Mouse (Mus musculus): ENCODE data around the gene Slc11a1. TPM values are rescaled to one million over a fixed set of nuclear protein-coding genes. Genes with fewer than 3 reads are reported as not detected.

Gene Slc11a1
- total and polyA plus RNA-seq, 2 experiments = 17.5 to 21.4 TPM

- no peak for DNase-seq (ENCODE audit: extremely low read depth, low read depth, low spot score)
- no peaks in the 10 kb centered on the region for H3K27me3 ChIP-seq (ENCODE audit: control insufficient read depth, insufficient read depth, low read length)
- no peak overlapping the region for H3K9ac ChIP-seq (ENCODE audit: low read depth, low read length)
- 67% methylated on average over 9 of the region's 9 CpGs for WGBS
- no peaks in the 10 kb centered on the region for H3K36me3 ChIP-seq (ENCODE audit: control insufficient read depth, insufficient read depth, low read length)
- H3K79me2 ChIP-seq (ENCODE audit: control insufficient read depth, insufficient read depth, low read length) = no peaks in the 10 kb centered on the region
- no peak overlapping the region for H3K27ac ChIP-seq (replicated peaks; ENCODE audit: insufficient read depth, low read depth, low read length)
- H3K4me3 ChIP-seq (ENCODE audit: insufficient read depth, low read depth, low read length) = no peak overlapping the region
- H3K4me1 ChIP-seq (ENCODE audit: control insufficient read depth, insufficient read depth, low read length) = no peaks in the 10 kb centered on the region
- TF ChIP-seq CTCF (IDR thresholded peaks at IDR 0.05; ENCODE audit: low read depth, low read length) (no peak), POLR2A (IDR thresholded peaks at IDR 0.05; ENCODE audit: extremely low read depth, insufficient read depth, low read length) (no peak)
Measured at GRCm38 (mm10) chr1:74419440-74419794, 44.4 kb downstream of the Slc11a1 start.

DNA sequence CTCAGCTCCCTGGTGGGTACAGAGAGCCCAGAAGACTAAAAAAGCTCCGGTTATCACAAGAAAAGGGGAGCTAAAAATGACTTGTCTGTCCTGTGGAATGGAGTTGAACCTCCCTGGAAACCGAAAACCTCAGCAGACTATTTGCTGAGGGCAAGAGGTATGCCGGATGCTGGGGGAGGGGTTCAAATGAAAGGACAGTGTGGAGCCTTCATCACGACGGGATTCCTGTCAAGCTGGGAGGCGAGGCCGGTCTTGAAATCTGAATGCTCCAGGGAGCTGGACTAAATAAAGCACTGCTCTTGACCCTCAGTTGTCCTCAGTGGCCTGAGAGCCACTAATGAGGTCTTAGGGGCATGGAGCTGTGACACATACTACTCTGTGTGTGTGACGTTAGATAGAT lies 48.2 kb downstream of the Slc11a1 start:
- 73% methylated on average over 8 of the region's 8 CpGs for WGBS
- no peaks in the 10 kb centered on the region for H3K4me1 ChIP-seq (ENCODE audit: control insufficient read depth, insufficient read depth, low read length)
- no peaks in the 10 kb centered on the region for H3K79me2 ChIP-seq (ENCODE audit: control insufficient read depth, insufficient read depth, low read length)
- TF ChIP-seq POLR2A (IDR thresholded peaks at IDR 0.05; ENCODE audit: extremely low read depth, insufficient read depth, low read length) (no peak), CTCF (IDR thresholded peaks at IDR 0.05; ENCODE audit: low read depth, low read length) (no peak)
- H3K27me3 ChIP-seq (ENCODE audit: control insufficient read depth, insufficient read depth, low read length) = no peaks in the 10 kb centered on the region
- no peaks in the 10 kb centered on the region for H3K36me3 ChIP-seq (ENCODE audit: control insufficient read depth, insufficient read depth, low read length)
- no peak overlapping the region for H3K27ac ChIP-seq (replicated peaks; ENCODE audit: insufficient read depth, low read depth, low read length)
- H3K9ac ChIP-seq (ENCODE audit: low read depth, low read length) = no peak overlapping the region
- DNase-seq (ENCODE audit: extremely low read depth, low read depth, low spot score) = no peak
- H3K4me3 ChIP-seq (ENCODE audit: insufficient read depth, low read depth, low read length) = no peak overlapping the region

GRCm38 (mm10) chr1:74425845-74426244 lies 50.9 kb downstream of the Slc11a1 start:
- Histone ChIP-seq H3K4me3 (ENCODE audit: insufficient read depth, low read depth, low read length) (no peak overlapping the region), H3K27me3 (ENCODE audit: control insufficient read depth, insufficient read depth, low read length) (no peaks in the 10 kb centered on the region), H3K36me3 (ENCODE audit: control insufficient read depth, insufficient read depth, low read length) (no peaks in the 10 kb centered on the region), H3K27ac (replicated peaks; ENCODE audit: insufficient read depth, low read depth, low read length) (no peak overlapping the region), H3K4me1 (ENCODE audit: control insufficient read depth, insufficient read depth, low read length) (no peaks in the 10 kb centered on the region), H3K9ac (ENCODE audit: low read depth, low read length) (no peak overlapping the region), H3K79me2 (ENCODE audit: control insufficient read depth, insufficient read depth, low read length) (no peaks in the 10 kb centered on the region)
- TF ChIP-seq CTCF (IDR thresholded peaks at IDR 0.05; ENCODE audit: low read depth, low read length) = no peak
- TF ChIP-seq POLR2A (IDR thresholded peaks at IDR 0.05; ENCODE audit: extremely low read depth, insufficient read depth, low read length) = no peak
- WGBS = 58% methylated on average over 7 of the region's 7 CpGs
- no peak for DNase-seq (ENCODE audit: extremely low read depth, low read depth, low spot score)

DNA sequence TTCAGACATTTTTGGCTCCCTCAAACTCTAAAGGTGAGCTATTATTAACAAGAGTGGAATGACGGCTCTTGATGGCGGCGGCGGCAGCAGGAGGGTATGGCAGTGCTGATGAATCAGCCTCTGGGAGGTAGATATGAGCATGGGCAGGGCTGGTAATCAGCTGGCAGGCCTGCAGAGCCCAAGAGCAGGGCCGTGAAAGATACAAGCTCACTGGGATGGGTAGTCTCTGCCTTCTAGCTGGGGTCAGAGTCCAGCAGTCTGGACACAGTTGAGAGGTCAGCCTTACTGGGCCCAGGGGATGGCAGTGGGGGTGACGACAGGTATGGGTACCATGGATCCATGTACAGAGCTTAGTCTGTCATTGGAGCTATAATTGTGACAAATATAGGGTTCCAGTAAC lies 58.2 kb downstream of the Slc11a1 start:
- H3K27me3 ChIP-seq (ENCODE audit: control insufficient read depth, insufficient read depth, low read length) = no peaks in the 10 kb centered on the region
- TF ChIP-seq CTCF (IDR thresholded peaks at IDR 0.05; ENCODE audit: low read depth, low read length) = no peak
- TF ChIP-seq POLR2A (IDR thresholded peaks at IDR 0.05; ENCODE audit: extremely low read depth, insufficient read depth, low read length) = no peak
- no peak overlapping the region for H3K4me3 ChIP-seq (ENCODE audit: insufficient read depth, low read depth, low read length)
- H3K79me2 ChIP-seq (ENCODE audit: control insufficient read depth, insufficient read depth, low read length) = no peaks in the 10 kb centered on the region
- WGBS = 84% methylated on average over 6 of the region's 6 CpGs
- DNase-seq (ENCODE audit: extremely low read depth, low read depth, low spot score) = no peak
- H3K4me1 ChIP-seq (ENCODE audit: control insufficient read depth, insufficient read depth, low read length) = no peaks in the 10 kb centered on the region
- H3K36me3 ChIP-seq (ENCODE audit: control insufficient read depth, insufficient read depth, low read length) = peaks cover 3% of the 10 kb centered on the region
- no peak overlapping the region for H3K27ac ChIP-seq (replicated peaks; ENCODE audit: insufficient read depth, low read depth, low read length)
- no peak overlapping the region for H3K9ac ChIP-seq (ENCODE audit: low read depth, low read length)

DNA sequence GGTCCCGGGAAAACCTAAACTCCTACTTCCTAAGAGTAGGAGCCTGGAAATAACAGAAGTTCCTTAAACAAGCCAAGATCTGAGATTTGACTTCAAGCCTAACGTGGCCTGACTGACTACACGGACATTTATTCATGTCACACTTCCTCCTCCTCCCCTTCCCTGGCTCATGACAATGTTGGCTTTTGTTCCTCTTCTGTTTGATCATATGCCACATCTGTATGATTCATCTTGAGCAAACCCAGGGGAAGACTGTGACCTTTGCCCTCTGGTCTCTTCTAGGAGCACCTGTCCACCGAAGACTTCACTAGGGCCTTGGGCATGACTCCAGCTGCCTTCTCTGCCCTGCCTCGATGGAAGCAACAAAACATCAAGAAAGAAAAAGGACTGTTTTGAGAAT lies 59.6 kb downstream of the Slc11a1 start:
- 66% methylated on average over 5 of the region's 5 CpGs for WGBS
- Histone ChIP-seq H3K36me3 (ENCODE audit: control insufficient read depth, insufficient read depth, low read length) (peaks cover 10% of the 10 kb centered on the region), H3K79me2 (ENCODE audit: control insufficient read depth, insufficient read depth, low read length) (no peaks in the 10 kb centered on the region), H3K4me1 (ENCODE audit: control insufficient read depth, insufficient read depth, low read length) (no peaks in the 10 kb centered on the region), H3K27me3 (ENCODE audit: control insufficient read depth, insufficient read depth, low read length) (no peaks in the 10 kb centered on the region), H3K9ac (ENCODE audit: low read depth, low read length) (no peak overlapping the region), H3K4me3 (ENCODE audit: insufficient read depth, low read depth, low read length) (no peak overlapping the region), H3K27ac (replicated peaks; ENCODE audit: insufficient read depth, low read depth, low read length) (no peak overlapping the region)
- no peak for DNase-seq (ENCODE audit: extremely low read depth, low read depth, low spot score)
- TF ChIP-seq POLR2A (IDR thresholded peaks at IDR 0.05; ENCODE audit: extremely low read depth, insufficient read depth, low read length) (no peak), CTCF (IDR thresholded peaks at IDR 0.05; ENCODE audit: low read depth, low read length) (no peak)

- Histone ChIP-seq H3K36me3 (ENCODE audit: control insufficient read depth, insufficient read depth, low read length) (peaks cover 17% of the 10 kb centered on the region), H3K9ac (ENCODE audit: low read depth, low read length) (no peak overlapping the region), H3K4me3 (ENCODE audit: insufficient read depth, low read depth, low read length) (no peak overlapping the region), H3K27me3 (ENCODE audit: control insufficient read depth, insufficient read depth, low read length) (no peaks in the 10 kb centered on the region), H3K27ac (replicated peaks; ENCODE audit: insufficient read depth, low read depth, low read length) (no peak overlapping the region), H3K4me1 (ENCODE audit: control insufficient read depth, insufficient read depth, low read length) (no peaks in the 10 kb centered on the region), H3K79me2 (ENCODE audit: control insufficient read depth, insufficient read depth, low read length) (no peaks in the 10 kb centered on the region)
- DNase-seq (ENCODE audit: extremely low read depth, low read depth, low spot score) = no peak
- 68% methylated on average over 6 of the region's 6 CpGs for WGBS
- TF ChIP-seq CTCF (IDR thresholded peaks at IDR 0.05; ENCODE audit: low read depth, low read length) = no peak
- no peak for TF ChIP-seq POLR2A (IDR thresholded peaks at IDR 0.05; ENCODE audit: extremely low read depth, insufficient read depth, low read length)
Measured at GRCm38 (mm10) chr1:74435563-74435962, 60.6 kb downstream of the Slc11a1 start.

Other genes with a start within 250 kb of the Slc11a1 start
- gene Rufy4, start 249.7 kb upstream of the Slc11a1 start, total RNA-seq (2014; rRNA removed) = 0.20 and 0.37 TPM in 2 replicates
- 0.09 and 0.32 TPM in 2 replicates for gene Rufy4, start 249.7 kb upstream of the Slc11a1 start, polyA plus RNA-seq (2012; rRNA removed)
- gene Cxcr2, start 221.2 kb upstream of the Slc11a1 start, total RNA-seq (2014; rRNA removed) = 0.07 TPM in 1 of 2 replicates, not detected in the other
- 0.13 and 0.15 TPM in 2 replicates for gene Cxcr2, start 221.2 kb upstream of the Slc11a1 start, polyA plus RNA-seq (2012; rRNA removed)
- gene Cxcr1, start 180.6 kb upstream of the Slc11a1 start, total RNA-seq (2014; rRNA removed) = not detected in 2 replicates
- not detected in 2 replicates for gene Cxcr1, start 180.6 kb upstream of the Slc11a1 start, polyA plus RNA-seq (2012; rRNA removed)
- 83.4 and 96.3 TPM in 2 replicates for gene Arpc2, start 139.1 kb upstream of the Slc11a1 start, total RNA-seq (2014; rRNA removed)
- 59.2 and 70.5 TPM in 2 replicates for gene Arpc2, start 139.1 kb upstream of the Slc11a1 start, polyA plus RNA-seq (2012; rRNA removed)
- gene Gpbar1, start 96.6 kb upstream of the Slc11a1 start, total RNA-seq (2014; rRNA removed) = not detected in 2 replicates
- 0.11 and 0.20 TPM in 2 replicates for gene Gpbar1, start 96.6 kb upstream of the Slc11a1 start, polyA plus RNA-seq (2012; rRNA removed)
- gene Aamp, start 90.5 kb upstream of the Slc11a1 start, total RNA-seq (2014; rRNA removed) = 112 and 115 TPM in 2 replicates
- gene Aamp, start 90.5 kb upstream of the Slc11a1 start, polyA plus RNA-seq (2012; rRNA removed) = 156 TPM in 2 replicates
- 28.0 and 34.4 TPM in 2 replicates for gene Pnkd, start 90.3 kb upstream of the Slc11a1 start, total RNA-seq (2014; rRNA removed)
- gene Pnkd, start 90.3 kb upstream of the Slc11a1 start, polyA plus RNA-seq (2012; rRNA removed) = 130 and 138 TPM in 2 replicates
- gene Tmbim1, start 69.6 kb upstream of the Slc11a1 start, total RNA-seq (2014; rRNA removed) = 26.1 and 31.5 TPM in 2 replicates
- gene Tmbim1, start 69.6 kb upstream of the Slc11a1 start, polyA plus RNA-seq (2012; rRNA removed) = 89.8 and 101 TPM in 2 replicates
- gene Catip, start 13.1 kb upstream of the Slc11a1 start, total RNA-seq (2014; rRNA removed) = 0.09 TPM in 1 of 2 replicates, not detected in the other
- 0.09 TPM in 1 of 2 replicates, not detected in the other for gene Catip, start 13.1 kb upstream of the Slc11a1 start, polyA plus RNA-seq (2012; rRNA removed)
- 27.1 and 41.9 TPM in 2 replicates for gene Ctdsp1, start 16.3 kb downstream of the Slc11a1 start, total RNA-seq (2014; rRNA removed)
- 167 and 185 TPM in 2 replicates for gene Ctdsp1, start 16.3 kb downstream of the Slc11a1 start, polyA plus RNA-seq (2012; rRNA removed)
- gene Vil1, start 34.2 kb downstream of the Slc11a1 start, total RNA-seq (2014; rRNA removed) = 0.13 and 0.18 TPM in 2 replicates
- gene Vil1, start 34.2 kb downstream of the Slc11a1 start, polyA plus RNA-seq (2012; rRNA removed) = 0.22 and 0.26 TPM in 2 replicates
- gene Cnot9, start 130.9 kb downstream of the Slc11a1 start, total RNA-seq (2014; rRNA removed) = 8.5 and 10.5 TPM in 2 replicates
- 9.6 and 10.7 TPM in 2 replicates for gene Cnot9, start 130.9 kb downstream of the Slc11a1 start, polyA plus RNA-seq (2012; rRNA removed)
- gene Plcd4, start 167.7 kb downstream of the Slc11a1 start, total RNA-seq (2014; rRNA removed) = not detected in 2 replicates
- not detected in 2 replicates for gene Plcd4, start 167.7 kb downstream of the Slc11a1 start, polyA plus RNA-seq (2012; rRNA removed)
- gene Usp37, start 169.1 kb downstream of the Slc11a1 start, total RNA-seq (2014; rRNA removed) = 5.3 and 8.8 TPM in 2 replicates
- 1.0 and 1.4 TPM in 2 replicates for gene Usp37, start 169.1 kb downstream of the Slc11a1 start, polyA plus RNA-seq (2012; rRNA removed)
- 2.0 and 2.6 TPM in 2 replicates for gene Zfp142, start 213.1 kb downstream of the Slc11a1 start, total RNA-seq (2014; rRNA removed)
- gene Zfp142, start 213.1 kb downstream of the Slc11a1 start, polyA plus RNA-seq (2012; rRNA removed) = 2.9 and 4.7 TPM in 2 replicates
- gene Bcs1l, start 213.1 kb downstream of the Slc11a1 start, total RNA-seq (2014; rRNA removed) = 11.6 and 12.4 TPM in 2 replicates
- 17.8 and 18.3 TPM in 2 replicates for gene Bcs1l, start 213.1 kb downstream of the Slc11a1 start, polyA plus RNA-seq (2012; rRNA removed)
- 11.9 and 13.5 TPM in 2 replicates for gene Rnf25, start 226.2 kb downstream of the Slc11a1 start, total RNA-seq (2014; rRNA removed)
- gene Rnf25, start 226.2 kb downstream of the Slc11a1 start, polyA plus RNA-seq (2012; rRNA removed) = 28.0 and 34.8 TPM in 2 replicates
- 0.27 and 0.37 TPM in 2 replicates for gene Stk36, start 226.2 kb downstream of the Slc11a1 start, total RNA-seq (2014; rRNA removed)
- gene Stk36, start 226.2 kb downstream of the Slc11a1 start, polyA plus RNA-seq (2012; rRNA removed) = 0.84 and 1.00 TPM in 2 replicates